Mouse (Mus musculus): ENCODE results near the gene Gak. TPM values are rescaled to one million over a fixed set of nuclear protein-coding genes. Genes with fewer than 3 reads are reported as not detected.

Gak gene
- polyA plus RNA-seq, 1 experiment from 2014 or later, result 46.4 TPM

DNA sequence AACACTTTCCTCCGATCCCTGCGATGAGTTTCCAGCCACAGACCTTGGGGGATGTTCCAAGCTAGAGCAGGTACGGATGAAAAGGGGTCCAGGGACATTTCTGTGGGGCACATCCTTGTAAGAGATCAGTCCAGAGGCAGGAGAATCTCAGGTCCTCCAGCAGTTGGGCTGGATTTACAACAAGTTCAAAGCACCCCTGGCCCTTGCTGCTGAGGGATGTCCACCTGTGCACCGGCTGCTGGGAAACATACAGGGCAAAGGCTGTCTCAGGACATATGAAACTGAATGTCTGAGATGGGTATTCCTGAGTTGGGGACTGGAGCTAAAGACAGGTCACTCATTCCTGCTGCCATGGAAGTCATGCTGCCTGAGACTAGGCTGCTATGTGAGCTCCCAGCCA, 72.6 kb downstream of the Gak start:
- WGBS, result 70% methylated on average over 4 of the region's 4 CpGs
- no peak overlapping the region for H3K4me3 ChIP-seq (ENCODE audit: low read depth, low read length)
- no peaks in the 10 kb centered on the region for H3K36me3 ChIP-seq (ENCODE audit: control insufficient read depth, insufficient read depth, low read length)
- ATAC-seq (ENCODE audit: insufficient number of reproducible peaks, low FRiP score, low TSS enrichment, low read depth), result no peak
- no peak overlapping the region for H3K4me2 ChIP-seq (ENCODE audit: low read depth, severe bottlenecking)
- no peak overlapping the region for H3K27ac ChIP-seq (replicated peaks; ENCODE audit: low read depth, low read length)
- DNase-seq (ENCODE audit: low spot score), result no peak
- no peaks in the 10 kb centered on the region; the same call in 1 of the 2 replicates for H3K9me3 ChIP-seq (ENCODE audit: control insufficient read depth, low read length)
- no peaks in the 10 kb centered on the region for H3K27me3 ChIP-seq (ENCODE audit: control insufficient read depth, insufficient read depth, low read length)
- no peak overlapping the region for H3K9ac ChIP-seq (ENCODE audit: low read length)
- H3K4me1 ChIP-seq (ENCODE audit: control insufficient read depth, insufficient read depth, low read length), result no peaks in the 10 kb centered on the region

- 58% methylated on average over 1 of the region's 1 CpGs for WGBS
- Histone ChIP-seq H3K9me3 (ENCODE audit: control insufficient read depth, low read length) (no peaks in the 10 kb centered on the region), H3K4me3 (ENCODE audit: low read depth, low read length) (no peak overlapping the region), H3K36me3 (ENCODE audit: control insufficient read depth, insufficient read depth, low read length) (no peaks in the 10 kb centered on the region), H3K27ac (replicated peaks; ENCODE audit: low read depth, low read length) (no peak overlapping the region), H3K9ac (ENCODE audit: low read length) (no peak overlapping the region), H3K4me1 (ENCODE audit: control insufficient read depth, insufficient read depth, low read length) (0 out of 2 replicates have a peak, but pooled peaks cover 5% of the 10 kb centered on the region), H3K27me3 (ENCODE audit: control insufficient read depth, insufficient read depth, low read length) (peaks cover 24% of the 10 kb centered on the region), H3K4me2 (ENCODE audit: low read depth, severe bottlenecking) (no peak overlapping the region)
- DNase-seq (ENCODE audit: low spot score), result no peak
- ATAC-seq (ENCODE audit: insufficient number of reproducible peaks, low FRiP score, low TSS enrichment, low read depth), result no peak
These were observed 75.5 kb downstream of the Gak start for GRCm38 (mm10) chr5:108554041-108554440.

DNA sequence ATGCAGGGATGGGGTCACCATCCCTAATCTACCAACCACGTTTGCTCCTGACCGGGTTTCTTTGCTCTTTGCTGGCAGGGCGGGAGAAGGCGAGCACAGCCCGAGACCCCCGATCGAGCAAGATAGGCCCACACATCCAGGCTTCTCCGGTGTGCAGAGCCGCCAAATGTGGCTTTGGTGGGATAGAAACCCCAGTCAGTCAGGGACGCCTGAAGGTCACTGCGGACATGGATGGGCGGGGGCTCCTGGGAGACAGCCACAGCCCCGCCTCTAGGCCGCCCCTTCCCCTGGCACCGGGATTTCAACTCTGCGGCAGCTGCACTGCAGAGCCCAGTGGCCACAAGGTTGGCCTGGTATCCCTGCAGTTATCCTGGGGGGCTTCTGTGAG, 79.4 kb downstream of the Gak start:
- H3K27ac ChIP-seq (replicated peaks; ENCODE audit: low read depth, low read length), result no peak overlapping the region
- H3K9me3 ChIP-seq (ENCODE audit: control insufficient read depth, low read length), result no peaks in the 10 kb centered on the region
- H3K4me1 ChIP-seq (ENCODE audit: control insufficient read depth, insufficient read depth, low read length), result 0 out of 2 replicates have a peak, but pooled peaks cover 5% of the 10 kb centered on the region
- 1% methylated on average over 16 of the region's 16 CpGs for WGBS
- H3K9ac ChIP-seq (ENCODE audit: low read length), result no peak overlapping the region
- peaks cover 28% of the 10 kb centered on the region for H3K27me3 ChIP-seq (ENCODE audit: control insufficient read depth, insufficient read depth, low read length)
- peak overlapping the region; percentile 51 for H3K4me2 ChIP-seq (ENCODE audit: low read depth, severe bottlenecking)
- H3K36me3 ChIP-seq (ENCODE audit: control insufficient read depth, insufficient read depth, low read length), result no peaks in the 10 kb centered on the region
- DNase-seq (ENCODE audit: low spot score), result no peak
- H3K4me3 ChIP-seq (ENCODE audit: low read depth, low read length), result peak overlapping the region; percentile 12; the same call in 1 of the 2 replicates
- ATAC-seq (ENCODE audit: insufficient number of reproducible peaks, low FRiP score, low TSS enrichment, low read depth), result no peak

DNA sequence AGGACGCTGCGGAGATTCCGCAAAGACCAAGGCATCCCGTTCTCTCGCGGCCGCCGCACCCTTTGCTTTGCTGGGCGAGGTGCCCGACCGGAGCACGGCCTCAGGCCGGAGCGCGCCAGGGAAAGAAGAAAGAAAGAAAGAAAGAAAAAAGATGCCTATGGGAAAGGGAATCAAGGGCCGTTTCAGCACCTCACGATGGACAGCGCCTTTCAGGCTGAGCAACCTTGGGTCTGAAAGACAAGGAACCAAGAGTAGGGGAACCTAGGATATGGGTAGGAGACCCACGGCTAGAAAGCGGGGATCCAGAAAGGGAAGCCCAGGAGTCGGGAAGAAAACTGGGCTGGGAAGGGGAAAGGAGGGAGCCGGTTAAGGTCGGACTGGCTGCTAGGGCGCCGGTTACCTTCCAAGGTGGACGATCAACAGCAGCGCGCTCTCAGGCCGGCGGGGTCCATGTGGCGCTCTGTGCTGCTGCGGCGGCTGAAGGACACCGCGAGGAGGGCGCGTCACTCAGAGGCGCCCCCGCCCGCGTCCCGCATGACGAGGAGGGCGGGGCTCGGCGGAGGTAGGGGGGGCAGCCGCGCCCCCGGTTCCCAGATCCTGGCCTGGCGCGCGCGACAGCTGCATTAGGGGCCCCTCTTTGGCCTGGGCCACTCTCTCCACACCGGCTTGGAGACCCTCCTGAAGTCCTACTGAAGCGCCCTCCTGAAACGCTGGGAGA, 79.9 kb downstream of the Gak start, which contains the start of gene Cplx1:
TSS of gene Cplx1 (minus strand) at position 536 of the 718 bp plus-strand sequence.
- Histone ChIP-seq H3K36me3 (ENCODE audit: control insufficient read depth, insufficient read depth, low read length) (no peaks in the 10 kb centered on the region), H3K27ac (replicated peaks; ENCODE audit: low read depth, low read length) (no peak within 1 kb of the TSS), H3K4me1 (ENCODE audit: control insufficient read depth, insufficient read depth, low read length) (0 out of 2 replicates have a peak, but pooled peaks cover 5% of the 10 kb centered on the region), H3K9ac (ENCODE audit: low read length) (no peak within 1 kb of the TSS), H3K9me3 (ENCODE audit: control insufficient read depth, low read length) (no peaks in the 10 kb centered on the region), H3K4me2 (ENCODE audit: low read depth, severe bottlenecking) (peak within 1 kb of the TSS; percentile 51), H3K27me3 (ENCODE audit: control insufficient read depth, insufficient read depth, low read length) (peaks cover 28% of the 10 kb centered on the region), H3K4me3 (ENCODE audit: low read depth, low read length) (peak within 1 kb of the TSS; percentile 12)
- DNase-seq (ENCODE audit: low spot score), result peak; percentile 89
- ATAC-seq (ENCODE audit: insufficient number of reproducible peaks, low FRiP score, low TSS enrichment, low read depth), result 0 out of 2 replicates have a peak, but pooled peaks have one; percentile 65
- WGBS, result under 1% methylated on average over 55 of the region's 56 CpGs

- 16% methylated on average over 7 of the region's 7 CpGs for WGBS
- Histone ChIP-seq H3K9me3 (ENCODE audit: control insufficient read depth, low read length) (no peaks in the 10 kb centered on the region), H3K27ac (replicated peaks; ENCODE audit: low read depth, low read length) (no peak overlapping the region), H3K36me3 (ENCODE audit: control insufficient read depth, insufficient read depth, low read length) (no peaks in the 10 kb centered on the region), H3K4me2 (ENCODE audit: low read depth, severe bottlenecking) (no peak overlapping the region), H3K4me1 (ENCODE audit: control insufficient read depth, insufficient read depth, low read length) (0 out of 2 replicates have a peak, but pooled peaks cover 5% of the 10 kb centered on the region), H3K4me3 (ENCODE audit: low read depth, low read length) (no peak overlapping the region), H3K27me3 (ENCODE audit: control insufficient read depth, insufficient read depth, low read length) (peaks cover 28% of the 10 kb centered on the region), H3K9ac (ENCODE audit: low read length) (no peak overlapping the region)
- DNase-seq (ENCODE audit: low spot score) (peak; percentile 22), ATAC-seq (ENCODE audit: insufficient number of reproducible peaks, low FRiP score, low TSS enrichment, low read depth) (no peak)
These were observed 80.4 kb downstream of the Gak start for GRCm38 (mm10) chr5:108549137-108549488.

GRCm38 (mm10) chr5:108547636-108548035, 81.9 kb downstream of the Gak start:
- no peak for DNase-seq (ENCODE audit: low spot score)

DNA sequence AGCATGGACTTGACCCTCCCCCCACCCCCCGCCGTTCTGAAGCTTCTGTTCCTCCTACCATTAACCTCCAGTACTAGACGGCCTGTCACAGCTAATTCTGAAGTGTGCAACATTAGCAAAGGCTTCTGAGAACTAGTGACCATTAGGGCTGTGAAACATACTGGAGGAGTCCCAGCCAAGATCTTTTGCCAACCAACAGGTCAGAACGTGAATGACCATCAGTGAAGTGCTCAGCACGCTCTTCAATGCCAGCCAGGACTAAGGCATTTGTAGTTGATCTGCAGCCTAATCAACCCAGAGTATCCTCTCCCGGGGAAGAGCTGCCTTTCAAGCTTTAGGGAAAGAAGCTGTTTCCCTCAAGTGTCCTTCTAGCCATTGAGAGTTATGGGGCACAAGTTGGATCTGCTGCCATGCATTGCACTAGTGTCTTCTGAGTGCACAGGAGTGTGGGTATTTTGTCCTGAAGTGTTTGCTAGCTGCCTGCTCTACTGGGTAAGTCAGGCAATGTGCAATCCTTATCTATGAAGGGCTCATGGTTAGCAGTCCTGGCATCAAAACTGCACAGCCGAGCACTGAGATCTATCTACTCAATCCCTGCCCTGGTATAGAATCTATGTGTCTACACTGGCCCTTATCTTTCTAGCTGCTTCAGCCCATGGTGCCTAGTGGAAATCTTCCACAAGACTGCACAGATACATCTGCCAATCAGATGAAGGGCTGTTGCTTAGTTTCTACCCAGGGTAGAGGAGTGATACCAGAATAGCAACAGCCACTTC, 85.9 kb downstream of the Gak start:
- Histone ChIP-seq H3K27ac (replicated peaks; ENCODE audit: low read depth, low read length) (no peak overlapping the region), H3K4me3 (ENCODE audit: low read depth, low read length) (no peak overlapping the region), H3K9ac (ENCODE audit: low read length) (no peak overlapping the region), H3K36me3 (ENCODE audit: control insufficient read depth, insufficient read depth, low read length) (no peaks in the 10 kb centered on the region), H3K9me3 (ENCODE audit: control insufficient read depth, low read length) (no peaks in the 10 kb centered on the region), H3K4me2 (ENCODE audit: low read depth, severe bottlenecking) (no peak overlapping the region), H3K4me1 (ENCODE audit: control insufficient read depth, insufficient read depth, low read length) (no peaks in the 10 kb centered on the region), H3K27me3 (ENCODE audit: control insufficient read depth, insufficient read depth, low read length) (0 out of 2 replicates have a peak, but pooled peaks cover 2% of the 10 kb centered on the region)
- ATAC-seq (ENCODE audit: insufficient number of reproducible peaks, low FRiP score, low TSS enrichment, low read depth) (no peak), DNase-seq (ENCODE audit: low spot score) (no peak)
- WGBS, result 64% methylated on average over 7 of the region's 7 CpGs

More at GRCm38 (mm10) chr5:108547636-108548035, 81.9 kb downstream of the Gak start:
- peaks cover 28% of the 10 kb centered on the region for H3K27me3 ChIP-seq (ENCODE audit: control insufficient read depth, insufficient read depth, low read length)
- H3K9ac ChIP-seq (ENCODE audit: low read length), result no peak overlapping the region
- WGBS, result 86% methylated on average over 5 of the region's 5 CpGs
- ATAC-seq (ENCODE audit: insufficient number of reproducible peaks, low FRiP score, low TSS enrichment, low read depth), result no peak
- H3K4me2 ChIP-seq (ENCODE audit: low read depth, severe bottlenecking), result no peak overlapping the region
- H3K4me1 ChIP-seq (ENCODE audit: control insufficient read depth, insufficient read depth, low read length), result 0 out of 2 replicates have a peak, but pooled peaks cover 5% of the 10 kb centered on the region
- H3K4me3 ChIP-seq (ENCODE audit: low read depth, low read length), result no peak overlapping the region
- H3K36me3 ChIP-seq (ENCODE audit: control insufficient read depth, insufficient read depth, low read length), result no peaks in the 10 kb centered on the region
- H3K9me3 ChIP-seq (ENCODE audit: control insufficient read depth, low read length), result no peaks in the 10 kb centered on the region
- no peak overlapping the region for H3K27ac ChIP-seq (replicated peaks; ENCODE audit: low read depth, low read length)

- Histone ChIP-seq H3K4me3 (ENCODE audit: low read depth, low read length) (no peak overlapping the region), H3K36me3 (ENCODE audit: control insufficient read depth, insufficient read depth, low read length) (no peaks in the 10 kb centered on the region), H3K9me3 (ENCODE audit: control insufficient read depth, low read length) (no peaks in the 10 kb centered on the region; the same call in 1 of the 2 replicates), H3K27me3 (ENCODE audit: control insufficient read depth, insufficient read depth, low read length) (no peaks in the 10 kb centered on the region), H3K4me1 (ENCODE audit: control insufficient read depth, insufficient read depth, low read length) (no peaks in the 10 kb centered on the region), H3K27ac (replicated peaks; ENCODE audit: low read depth, low read length) (no peak overlapping the region), H3K9ac (ENCODE audit: low read length) (no peak overlapping the region), H3K4me2 (ENCODE audit: low read depth, severe bottlenecking) (no peak overlapping the region)
- no peak for DNase-seq (ENCODE audit: low spot score)
- 95% methylated on average over 2 of the region's 2 CpGs for WGBS
- ATAC-seq (ENCODE audit: insufficient number of reproducible peaks, low FRiP score, low TSS enrichment, low read depth), result no peak
These were observed 95.4 kb downstream of the Gak start for GRCm38 (mm10) chr5:108534188-108534587.

All from limb, embryonic 11.5 days (tissue).